Mouse (Mus musculus): Measurements from ENCODE around the gene Pgm5. TPM values are rescaled to one million over a fixed set of nuclear protein-coding genes. Genes with fewer than 3 reads are reported as not detected.

Gene Pgm5
- total RNA-seq, 2 experiments from 2014 or later = 3.5 to 4.1 TPM

DNA sequence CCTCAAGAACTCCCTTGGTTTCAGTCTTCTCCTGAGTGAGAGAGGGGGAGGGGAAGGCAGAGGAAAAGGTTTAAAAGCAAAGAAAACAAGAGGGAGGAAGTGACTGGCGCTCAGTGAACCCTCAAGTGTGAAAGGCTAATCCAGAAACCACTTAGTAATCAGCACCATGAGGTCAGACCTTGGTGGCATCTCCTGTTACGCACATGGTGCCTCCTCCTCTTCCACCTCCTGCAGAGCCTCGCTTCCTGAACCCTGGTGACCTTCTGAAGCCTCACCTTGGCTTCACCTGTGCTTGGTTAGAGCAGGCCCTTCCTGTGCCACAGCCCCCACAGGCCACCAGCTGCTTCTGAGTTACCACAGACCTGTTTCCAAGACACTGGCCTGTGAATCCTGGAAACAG, 190.1 kb downstream of the Pgm5 start:
- DNase-seq (ENCODE audit: low spot score in 2 of 2) = no peak

DNA sequence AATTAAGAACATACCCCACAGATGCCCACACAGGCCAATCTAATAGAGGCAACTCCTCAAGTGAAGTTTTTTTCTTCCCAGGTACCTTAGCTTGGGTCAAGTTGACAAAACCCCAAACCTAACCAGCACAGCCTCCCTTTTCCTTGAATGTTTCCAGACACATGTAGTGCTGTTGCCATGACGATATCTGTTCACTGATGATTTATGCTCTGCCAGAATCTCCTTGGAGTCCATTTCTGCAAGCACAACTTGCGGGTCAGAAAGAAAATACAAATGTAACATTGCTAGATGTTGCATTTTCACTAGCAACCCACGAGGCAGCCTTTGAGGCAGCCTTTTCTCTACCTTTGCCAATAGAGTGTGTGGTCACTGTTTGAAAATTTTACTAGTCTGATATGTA, 194.1 kb downstream of the Pgm5 start:
- no peak for DNase-seq (ENCODE audit: low spot score in 2 of 2)

GRCm38 (mm10) chr19:24665771-24666170, 195.9 kb downstream of the Pgm5 start:
- DNase-seq (ENCODE audit: low spot score in 2 of 2) = peak; percentile 43 to 66

DNA sequence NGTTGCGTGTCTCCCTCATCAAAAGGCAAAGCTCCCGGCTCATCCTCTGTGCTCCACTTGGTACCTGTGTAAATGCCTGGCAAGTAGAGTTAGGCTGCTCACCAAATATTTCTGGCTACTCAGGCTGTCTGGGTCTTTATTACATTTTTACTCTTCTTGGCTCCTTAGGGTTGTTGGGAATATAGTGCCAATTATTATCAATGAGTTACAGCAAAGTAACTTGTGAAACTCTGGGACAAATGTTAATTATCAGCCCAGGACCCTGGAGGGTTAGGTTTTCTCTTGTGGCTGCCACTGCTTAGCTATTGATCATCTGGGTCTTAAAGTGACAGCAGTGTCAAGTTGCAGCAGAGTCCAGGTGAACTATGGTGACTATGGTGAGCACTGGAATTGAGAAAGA, 199.3 kb downstream of the Pgm5 start:
- DNase-seq (ENCODE audit: low spot score in 2 of 2) = no peak

DNA sequence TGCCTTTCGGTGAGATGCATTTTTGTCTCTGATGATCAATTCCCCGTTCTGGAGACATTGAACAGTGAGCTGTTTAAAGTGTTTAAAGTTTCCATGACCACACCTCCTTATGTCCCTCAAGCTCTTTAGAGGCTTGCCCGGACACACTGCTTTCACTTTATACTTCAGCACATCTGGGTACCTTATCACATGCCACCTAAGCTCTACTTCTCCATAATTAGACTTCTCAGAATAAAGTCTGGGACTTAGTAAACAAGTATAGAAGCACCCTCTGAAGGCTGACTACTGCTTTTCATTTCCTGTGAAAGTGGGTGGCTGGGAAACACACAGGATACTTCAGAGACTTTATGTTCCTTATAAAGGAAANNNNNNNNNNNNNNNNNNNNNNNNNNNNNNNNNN, 204.7 kb downstream of the Pgm5 start:
- no peak for DNase-seq (ENCODE audit: low spot score in 2 of 2)

DNA sequence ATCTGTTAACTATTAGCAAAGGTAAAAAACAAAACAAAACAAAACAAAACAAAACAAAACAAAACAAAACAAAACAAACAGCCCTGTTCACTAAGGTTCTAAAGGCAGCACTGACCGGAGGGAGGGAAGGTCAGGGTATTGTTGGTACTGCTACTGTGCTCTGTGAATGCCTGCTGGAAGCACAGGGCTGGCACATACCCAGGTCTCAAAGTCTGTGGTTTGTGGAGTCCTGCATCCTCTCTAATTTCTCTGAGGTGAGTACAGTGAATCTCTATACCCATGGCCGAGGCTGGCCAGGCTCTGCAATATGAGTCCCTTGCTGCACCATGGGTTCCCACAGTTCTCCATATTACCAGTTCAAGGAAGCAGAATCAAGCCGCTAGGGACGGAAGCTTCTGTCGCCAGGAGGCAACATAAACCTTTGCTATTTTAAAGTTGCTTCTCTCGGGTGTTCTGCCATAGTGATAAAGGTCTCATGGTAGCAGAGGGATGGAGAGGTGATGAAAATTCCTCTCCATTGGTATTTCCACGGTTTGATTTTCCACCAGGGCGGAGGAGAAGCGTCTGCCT, 208.3 kb downstream of the Pgm5 start:
- no peak for DNase-seq (ENCODE audit: low spot score in 2 of 2)

DNA sequence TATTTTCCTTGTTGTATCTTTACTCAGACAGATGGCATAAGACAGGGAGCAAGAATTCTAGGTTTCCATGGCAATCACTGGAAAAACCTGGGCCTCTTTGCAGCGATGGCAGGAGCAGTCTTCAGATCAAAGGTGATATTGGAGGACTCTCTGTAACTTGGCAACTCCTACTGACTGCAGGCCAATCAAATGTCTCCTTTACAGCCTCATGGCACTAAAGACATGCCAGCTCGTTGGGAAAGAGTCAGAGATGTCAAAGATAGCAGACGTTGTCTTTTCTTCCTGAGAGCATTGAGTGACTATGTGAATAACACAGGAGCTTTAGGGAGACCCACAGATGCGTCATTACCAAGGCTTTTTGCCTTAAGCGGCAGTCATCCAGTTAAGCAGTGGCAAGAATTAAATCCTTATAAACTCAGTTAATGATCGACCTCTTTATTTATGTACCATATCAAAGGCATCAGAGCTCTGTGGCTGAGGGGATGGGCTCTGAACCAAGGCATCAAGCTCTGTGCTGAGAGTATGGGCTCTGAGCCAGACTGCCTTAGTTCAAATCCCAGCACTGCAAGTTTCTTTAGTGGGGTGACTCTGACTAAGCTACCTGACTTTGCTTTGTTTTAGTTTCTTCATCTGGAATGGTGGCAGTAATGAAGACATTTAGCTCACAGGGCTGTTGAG, 209.2 kb downstream of the Pgm5 start:
- DNase-seq (ENCODE audit: low spot score in 2 of 2) = no peak

DNA sequence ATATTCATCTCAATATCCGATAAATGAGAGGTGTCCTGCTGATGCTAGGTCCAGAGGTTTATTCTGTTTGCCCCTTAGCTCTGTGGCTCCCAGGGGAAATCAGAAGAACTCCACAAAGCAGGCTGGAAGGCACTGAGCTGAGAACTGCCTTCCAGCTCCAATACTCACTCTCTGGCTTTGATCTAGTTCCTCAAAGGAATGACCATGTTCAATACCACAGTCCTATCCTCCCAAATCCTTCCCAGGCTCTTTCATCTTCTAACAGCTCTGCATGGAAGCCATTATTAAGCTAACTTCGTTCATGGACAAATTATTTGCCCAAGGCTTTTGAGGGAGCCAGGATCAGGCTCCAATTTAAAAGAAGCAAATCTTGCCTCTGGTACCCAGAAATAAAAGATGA, 210.1 kb downstream of the Pgm5 start:
- no peak for DNase-seq (ENCODE audit: low spot score in 2 of 2)

- DNase-seq (ENCODE audit: low spot score in 2 of 2) = no peak
Measured at GRCm38 (mm10) chr19:24650428-24650827, 211.2 kb downstream of the Pgm5 start.

GRCm38 (mm10) chr19:24648016-24648415, 213.6 kb downstream of the Pgm5 start:
- no peak for DNase-seq (ENCODE audit: low spot score in 2 of 2)

DNA sequence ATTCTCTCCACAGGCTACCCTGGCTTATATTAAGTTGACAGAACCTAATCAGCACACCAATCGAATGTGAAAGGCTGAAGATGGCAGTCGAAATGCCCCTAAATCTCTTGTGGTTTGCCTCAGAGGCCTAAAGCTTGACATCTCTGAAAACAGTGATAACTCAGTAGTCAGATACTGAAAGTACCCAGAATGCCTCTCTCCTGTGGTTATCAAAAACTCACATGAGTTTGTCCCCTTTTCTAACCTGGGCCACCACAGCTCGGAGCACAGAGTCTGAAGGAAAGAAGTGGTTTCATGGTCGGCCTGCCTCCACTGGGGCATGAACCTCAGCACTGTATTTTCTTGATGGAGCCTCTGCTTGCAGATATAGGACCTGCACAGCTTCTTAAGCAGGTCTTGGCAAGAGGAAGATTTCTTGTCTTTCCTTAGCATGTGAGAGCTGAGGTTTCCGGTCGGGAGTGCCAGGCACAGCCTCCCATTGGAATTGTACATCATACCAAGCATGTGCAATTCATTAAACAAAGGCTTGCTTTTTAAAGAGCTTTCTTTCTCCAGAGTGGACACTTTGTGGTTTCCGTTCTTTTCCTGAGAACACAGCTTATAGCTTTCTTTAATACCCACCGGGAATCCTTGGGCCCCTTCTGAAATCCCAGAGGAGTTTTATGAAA, 215.4 kb downstream of the Pgm5 start:
- DNase-seq (ENCODE audit: low spot score in 2 of 2) = no peak

DNA sequence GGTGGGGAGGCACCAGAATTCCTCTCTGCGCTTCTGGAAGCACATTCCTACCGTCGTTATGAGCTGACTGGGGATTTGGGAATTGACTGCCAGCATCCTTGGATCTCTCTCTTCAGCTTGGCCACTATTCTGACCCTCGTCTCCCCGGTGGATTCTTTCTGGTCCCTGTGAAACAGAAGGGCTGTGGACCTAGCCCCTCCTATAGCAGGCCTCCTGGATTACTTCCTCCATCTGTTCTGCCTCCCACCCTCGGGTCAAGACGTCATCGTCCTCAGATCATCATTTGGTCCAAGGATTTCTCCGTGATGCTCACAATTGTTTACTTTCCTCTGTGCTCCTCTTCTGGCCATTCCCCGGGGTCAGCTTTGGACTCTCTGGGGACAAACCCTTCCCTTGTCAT, 216.7 kb downstream of the Pgm5 start:
- no peak for DNase-seq (ENCODE audit: low spot score in 2 of 2)

GRCm38 (mm10) chr19:24640982-24641381, 220.7 kb downstream of the Pgm5 start:
- DNase-seq (ENCODE audit: low spot score in 2 of 2) = no peak

- DNase-seq (ENCODE audit: low spot score in 2 of 2) = no peak
Measured at GRCm38 (mm10) chr19:24637988-24638387, 223.7 kb downstream of the Pgm5 start.

DNA sequence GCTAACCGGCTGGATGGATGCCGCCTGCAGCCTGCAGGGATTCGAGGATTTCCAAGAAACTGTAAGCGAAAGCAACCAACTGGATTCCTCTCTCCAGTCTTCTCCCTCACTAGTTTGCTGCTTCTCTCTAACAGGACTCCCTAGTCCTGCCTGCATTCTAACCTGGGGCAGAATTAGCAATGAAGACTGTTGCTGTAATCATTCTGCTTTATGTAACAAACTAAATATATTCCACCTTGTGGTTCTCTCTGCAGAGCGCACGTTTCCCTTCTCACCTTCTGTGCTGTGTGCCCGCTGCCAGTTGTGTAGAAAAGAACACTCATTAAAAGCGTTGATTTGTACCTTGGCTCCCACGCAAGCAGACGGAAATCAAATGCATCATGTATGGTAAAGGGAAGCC, 225.0 kb downstream of the Pgm5 start:
- peak in 1 of 2 experiments; percentile 54 for DNase-seq (ENCODE audit: low spot score in 2 of 2)

DNA sequence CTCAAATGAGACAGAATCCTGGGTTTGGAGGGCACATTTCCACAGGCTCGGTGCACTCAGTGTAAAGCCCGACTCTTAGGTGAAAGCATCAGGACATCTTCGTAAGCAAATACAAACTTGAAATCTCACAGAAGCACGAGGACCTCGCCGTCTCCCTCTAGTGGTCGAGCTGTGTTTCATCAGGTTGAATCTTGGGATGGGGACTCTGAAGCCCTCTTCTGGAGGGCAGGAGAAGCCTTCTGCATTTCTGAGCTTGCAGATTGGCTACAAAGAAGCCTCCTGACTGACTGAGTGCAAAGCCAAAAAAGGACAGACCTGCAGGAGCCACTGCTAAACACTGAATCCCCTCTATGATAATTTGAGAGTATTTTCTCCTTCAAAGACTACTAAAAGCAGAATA, 227.1 kb downstream of the Pgm5 start:
- DNase-seq (ENCODE audit: low spot score in 2 of 2) = peak; percentile 64 to 75

Other genes starting within 250 kb of the Pgm5 start
- gene Tmem252, start 187.8 kb downstream of the Pgm5 start, total RNA-seq (2021) = under 1 TPM; 0.10 to 0.36 TPM
- 100 to 1,000 TPM; 168 to 191 TPM for gene Gm10053, start 13.8 kb upstream of the Pgm5 start, total RNA-seq (2021)
- not detected for gene Foxd4, start 39.3 kb upstream of the Pgm5 start, total RNA-seq (2021)
- gene Cbwd1, start 99.8 kb upstream of the Pgm5 start, total RNA-seq (2021) = 10 to 100 TPM; 14.8 to 15.8 TPM
- 1 to 10 TPM; 4.7 to 5.1 TPM for gene Dock8, start 137.7 kb upstream of the Pgm5 start, total RNA-seq (2021)